ENCODE assay signal across 22 mouse cellular contexts in genomic region chr6:129208891-129209519, GRCm38 (mm10). TPM values are rescaled to one million over a fixed set of nuclear protein-coding genes. Genes with fewer than 3 reads are reported as not detected.
DNase-seq lines count a peak whose midpoint lies in the region; ATAC-seq and TF ChIP-seq lines count a peak whose summit lies in the region.
"Had no signal": no experiment of that assay in that cellular context is flagged by ENCODE, and none has a peak within 500 bp of the region (broad histone marks: within the 10 kb centered on the region; RNA-seq: fewer than 3 reads in every experiment).

No protein-coding gene starts in this region.

- H3K27ac ChIP-seq in gastrocnemius, adult 2 months, result peak overlapping the region; percentile 21; the same call in 1 of the 2 replicates
- peak overlapping the region; percentile 54; the same call in 1 of the 2 replicates for H3K27ac ChIP-seq in thymus, adult 2 months (ENCODE audit: control insufficient read depth, insufficient read depth, low read length)
- peak overlapping the region; percentile 64; the same call in 1 of the 2 replicates for H3K27ac ChIP-seq in intestine, embryonic 15.5 days
- no peak overlapping the region for H3K27ac ChIP-seq in limb, embryonic 10.5 days
- H3K27ac ChIP-seq: heart, embryonic 15.5 days had no signal

- intact Hi-C loops in gastrocnemius, adult 2 months (cut with DNase I), result no loop called here
- intact Hi-C loops in gastrocnemius, postnatal 36 days (cut with DNase I), result no loop called here

- no peak for DNase-seq in gastrocnemius, adult 2 months
- DNase-seq in gastrocnemius, postnatal 36 days, result no peak
- DNase-seq in thymus, adult 2 months, result no peak
- DNase-seq in thymus, postnatal 14 days, result no peak
- DNase-seq in limb, embryonic 10.5 days (ENCODE audit: low spot score), result no peak
- DNase-seq in frontal cortex, postnatal 10 days (ENCODE audit: low spot score in 2 of 2), result no peak
- DNase-seq: adrenal gland, postnatal 25 days; cerebellum, adult 11-12 months; cerebellum, postnatal 14 days; embryo, embryonic 11 days; lung, adult 18-20 months; midbrain, embryonic 14.5 days; right cerebral cortex, postnatal 14 days; thymus, postnatal 25 days had no signal

- no peak for TF ChIP-seq POLR2A in thymus, adult 2 months (IDR thresholded peaks at IDR 0.05; ENCODE audit: control insufficient read depth, extremely low read depth, insufficient read depth, low read length, poor library complexity)

- H3K9me3 ChIP-seq in intestine, embryonic 15.5 days, result no peaks in the 10 kb centered on the region
- no peaks in the 10 kb centered on the region for H3K9me3 ChIP-seq in limb, embryonic 10.5 days (replicated peaks)
- H3K9me3 ChIP-seq: heart, embryonic 15.5 days; megakaryocyte, embryonic 14.5 days had no signal

- no peaks in the 10 kb centered on the region for H3K4me1 ChIP-seq in thymus, adult 2 months (replicated peaks; ENCODE audit: control insufficient read depth, insufficient read depth, low read length)
- H3K4me1 ChIP-seq in intestine, embryonic 15.5 days (replicated peaks), result no peaks in the 10 kb centered on the region
- H3K4me1 ChIP-seq in limb, embryonic 10.5 days, result no peaks in the 10 kb centered on the region
- H3K4me1 ChIP-seq: heart, embryonic 15.5 days had no signal

- WGBS in thymus, adult 2 months, result 90% methylated on average over 5 of the region's 5 CpGs
- 66% methylated on average over 5 of the region's 5 CpGs for WGBS in intestine, embryonic 15.5 days
- 91% methylated on average over 5 of the region's 5 CpGs for WGBS in limb, embryonic 10.5 days

- no peaks in the 10 kb centered on the region for H3K36me3 ChIP-seq in thymus, adult 2 months (ENCODE audit: control insufficient read depth, insufficient read depth, low read length)
- H3K36me3 ChIP-seq in intestine, embryonic 15.5 days, result no peaks in the 10 kb centered on the region
- no peaks in the 10 kb centered on the region for H3K36me3 ChIP-seq in limb, embryonic 10.5 days
- H3K36me3 ChIP-seq: heart, embryonic 15.5 days had no signal

- H3K27me3 ChIP-seq in thymus, adult 2 months (ENCODE audit: control insufficient read depth, insufficient read depth, low read length), result no peaks in the 10 kb centered on the region
- H3K27me3 ChIP-seq in intestine, embryonic 15.5 days (replicated peaks), result no peaks in the 10 kb centered on the region
- H3K27me3 ChIP-seq in limb, embryonic 10.5 days (ENCODE audit: low read depth, poor library complexity, severe bottlenecking), result no peaks in the 10 kb centered on the region
- H3K27me3 ChIP-seq: heart, embryonic 15.5 days; megakaryocyte, embryonic 14.5 days had no signal

- no peak overlapping the region for H3K4me2 ChIP-seq in intestine, embryonic 15.5 days (replicated peaks)
- H3K4me2 ChIP-seq: heart, embryonic 15.5 days had no signal

- H3K4me3 ChIP-seq in gastrocnemius, adult 2 months, result no peak overlapping the region
- H3K4me3 ChIP-seq in thymus, adult 2 months (ENCODE audit: control insufficient read depth, insufficient read depth, low read length), result no peak overlapping the region
- no peak overlapping the region for H3K4me3 ChIP-seq in intestine, embryonic 15.5 days (replicated peaks)
- H3K4me3 ChIP-seq in limb, embryonic 10.5 days, result no peak overlapping the region
- H3K4me3 ChIP-seq: heart, embryonic 15.5 days; megakaryocyte, embryonic 14.5 days; myocyte had no signal

- H3K9ac ChIP-seq in intestine, embryonic 15.5 days, result no peak overlapping the region
- H3K9ac ChIP-seq: heart, embryonic 15.5 days had no signal

- ATAC-seq in intestine, embryonic 15.5 days, result peak; percentile 42; the same call in 1 of the 2 replicates
- ATAC-seq in granulocyte monocyte progenitor cell, adult 5-6 weeks (replicated peaks; ENCODE audit: poor library complexity, severe bottlenecking), result no peak
- ATAC-seq: forebrain, embryonic 16.5 days; hindbrain, embryonic 16.5 days had no signal

- TF ChIP-seq CTCF in gastrocnemius, adult 2 months (IDR thresholded peaks at IDR 0.05), result no peak
- no peak for TF ChIP-seq CTCF in thymus, adult 2 months (IDR thresholded peaks at IDR 0.05; ENCODE audit: borderline replicate concordance, control insufficient read depth, extremely low read depth, insufficient read depth, low read length, poor library complexity)

RNA-seq across cellular contexts. Expression of gene Clec2d, which starts 28.6 kb away (rescaled TPM):
- 100 to 1,000 TPM in 1 of 2 experiments, 10 to 100 TPM in 1; 73.7 to 109 TPM for total RNA-seq in gastrocnemius, adult 2 months (2021)
- 10 to 100 TPM; 59.3 to 69.5 TPM for total RNA-seq in gastrocnemius, postnatal 36 days (2021)
- polyA plus RNA-seq in thymus, adult 2 months (2012; rRNA removed), result 43.1 and 91.5 TPM in 2 replicates
- 0.80 and 0.90 TPM in 2 replicates for polyA plus RNA-seq in intestine, embryonic 15.5 days (2015; fragmentation: Nextera tagmentation; extraction: Ambion mirVana)
- polyA plus RNA-seq in limb, embryonic 10.5 days (2016; fragmentation: Nextera tagmentation; extraction: Ambion mirVana), result not detected in 2 replicates
- total RNA-seq in granulocyte monocyte progenitor cell, adult 5-6 weeks (2014; fragmentation: Nextera tagmentation), result 29.6 and 31.1 TPM in 2 replicates
- total RNA-seq in granulocyte monocyte progenitor cell, adult 5-6 weeks (2017), result 83.5 and 99.8 TPM in 2 replicates
- polyA plus RNA-seq: neural tube, embryonic 14.5 days had no signal
